Mouse (Mus musculus) forebrain, postnatal 0 days (tissue): Measurements from ENCODE around the gene Tspan9. TPM values are rescaled to one million over a fixed set of nuclear protein-coding genes. Genes with fewer than 3 reads are reported as not detected.

Experiments
- ATAC-seq: fragments of 200-750 bp; cut with Nextera tagmentation; 2 replicates; pipeline ENCODE4 v1.8.0; 2017; ENCODE audit warnings: mild to moderate bottlenecking, moderate library complexity
- DNase-seq: peaks from one replicate; pipeline ENCODE4 v3.0.0-alpha.2; 2015
- H3K27ac ChIP-seq: fragments of 300-500 bp; sonication (generic); 2 replicates; pipeline ENCODE4 v1.5.1; 2014; ENCODE audit warnings: low read depth, mild to moderate bottlenecking, antibody characterized with exemption, low read length, moderate library complexity, mixed read lengths
- H3K27me3 ChIP-seq: fragments of 300-500 bp; sonication (generic); 2 replicates; pipeline ENCODE4 v1.6.1; 2014; ENCODE audit warnings: mild to moderate bottlenecking, low read length, mixed read lengths; ENCODE audit not compliant: insufficient read depth
- H3K36me3 ChIP-seq: fragments of 300-500 bp; sonication (generic); 2 replicates; pipeline ENCODE4 v1.6.1; 2014; ENCODE audit warnings: mild to moderate bottlenecking, moderate library complexity; ENCODE audit not compliant: insufficient read depth
- H3K4me1 ChIP-seq: fragments of 300-500 bp; sonication (generic); 2 replicates; pipeline ENCODE4 v1.6.1; 2014; ENCODE audit warnings: antibody characterized with exemption; ENCODE audit not compliant: insufficient read depth
- H3K4me2 ChIP-seq: fragments of 300-500 bp; sonication (generic); 2 replicates; pipeline ENCODE4 v1.6.1; 2014; ENCODE audit warnings: low read depth, mild to moderate bottlenecking, moderate library complexity
- H3K4me3 ChIP-seq: fragments of 300-500 bp; sonication (generic); 2 replicates; pipeline ENCODE4 v1.5.1; 2014; ENCODE audit warnings: low read depth, low read length, mixed read lengths
- H3K9ac ChIP-seq: fragments of 300-500 bp; sonication (generic); 2 replicates; pipeline ENCODE4 v1.6.1; 2014; ENCODE audit warnings: mild to moderate bottlenecking
- H3K9me3 ChIP-seq: fragments of 300-500 bp; sonication (generic); 2 replicates; pipeline ENCODE4 v1.6.1; 2016; ENCODE audit warnings: low read length
- CTCF ChIP-seq: sonication (generic); IDR thresholded peaks from 2 replicates; pipeline ENCODE4 v1.5.1; 2016; ENCODE audit warnings: antibody characterized with exemption, control low read depth, low read depth
- WGBS: fragments of 180-500 bp; shearing (Covaris S2); extraction: QIAGEN DNeasy Blood & Tissue Kit; methylation state at CpG from one replicate; pipeline ENCODE4 v1.1.7; 2014; 5-methylcytosine and 5-hydroxymethylcytosine counted together
- polyA plus RNA-seq: library from polyadenylated mRNA; unstranded; fragments of >200 nt; fragmentation: Nextera tagmentation; extraction: Ambion mirVana; gene quantifications from 2 replicates; pipeline ENCODE4 v1.2.1, GENCODE M21; 2015
- total RNA-seq: library from RNA; depleted of rRNA; stranded (reverse); fragments of >200 nt; gene quantifications from 2 replicates; pipeline ENCODE4 v1.2.3, GENCODE M21; 2014

Gene Tspan9
- total and polyA plus RNA-seq, 2 experiments from 2014 or later: 63.9 to 150 TPM

- H3K4me1 ChIP-seq: peaks cover 7% of the 10 kb centered on the region; the same call in 1 of the 2 replicates
- H3K36me3 ChIP-seq: no peaks in the 10 kb centered on the region
- no peaks in the 10 kb centered on the region for H3K9me3 ChIP-seq
- H3K27ac ChIP-seq: no peak overlapping the region
- H3K9ac ChIP-seq: no peak overlapping the region
- no peak overlapping the region for H3K4me3 ChIP-seq
- WGBS: 85% methylated on average over 3 of the region's 3 CpGs
- no peak for TF ChIP-seq CTCF
- ATAC-seq (no peak), DNase-seq (no peak)
- no peaks in the 10 kb centered on the region for H3K27me3 ChIP-seq
- H3K4me2 ChIP-seq: no peak overlapping the region
Measured at GRCm38 (mm10) chr6:128106154-128106553, 37.2 kb downstream of the Tspan9 start.

- Histone ChIP-seq H3K27me3 (no peaks in the 10 kb centered on the region), H3K4me1 (peaks cover 7% of the 10 kb centered on the region; the same call in 1 of the 2 replicates), H3K9me3 (no peaks in the 10 kb centered on the region), H3K27ac (peak overlapping the region; percentile 2; the same call in 1 of the 2 replicates), H3K9ac (no peak overlapping the region), H3K4me3 (no peak overlapping the region), H3K36me3 (no peaks in the 10 kb centered on the region), H3K4me2 (no peak overlapping the region)
- 48% methylated on average over 7 of the region's 7 CpGs for WGBS
- no peak for TF ChIP-seq CTCF
- DNase-seq (no peak), ATAC-seq (peak; percentile 49; the same call in 1 of the 2 replicates)
Measured at GRCm38 (mm10) chr6:128104712-128105324, 38.6 kb downstream of the Tspan9 start.

DNA sequence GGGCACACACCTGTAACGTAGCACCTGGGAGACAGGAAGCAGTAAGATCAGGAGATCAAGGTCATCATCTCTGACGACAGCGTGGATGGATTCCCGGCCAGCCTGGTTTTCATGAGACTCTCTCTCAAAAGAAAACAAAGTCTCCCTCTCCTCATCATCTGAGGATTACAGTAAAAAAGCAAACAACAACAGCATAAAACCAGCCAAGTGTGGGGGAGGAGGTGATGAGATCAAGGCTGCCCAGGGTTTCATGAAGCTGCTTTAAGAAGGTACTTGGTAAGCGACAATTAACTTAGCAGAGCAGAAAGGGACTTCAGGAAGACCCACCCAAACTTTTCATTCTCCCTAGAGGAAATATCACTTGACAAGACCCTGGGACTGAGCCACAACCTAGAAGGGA lies 39.5 kb downstream of the Tspan9 start:
- DNase-seq: no peak
- Histone ChIP-seq H3K4me3 (no peak overlapping the region), H3K36me3 (no peaks in the 10 kb centered on the region), H3K4me2 (no peak overlapping the region), H3K4me1 (peaks cover 13% of the 10 kb centered on the region; the same call in 1 of the 2 replicates), H3K27me3 (no peaks in the 10 kb centered on the region), H3K9me3 (no peaks in the 10 kb centered on the region), H3K9ac (no peak overlapping the region), H3K27ac (no peak overlapping the region)
- 85% methylated on average over 5 of the region's 5 CpGs for WGBS
- TF ChIP-seq CTCF: no peak
- no peak for ATAC-seq

DNA sequence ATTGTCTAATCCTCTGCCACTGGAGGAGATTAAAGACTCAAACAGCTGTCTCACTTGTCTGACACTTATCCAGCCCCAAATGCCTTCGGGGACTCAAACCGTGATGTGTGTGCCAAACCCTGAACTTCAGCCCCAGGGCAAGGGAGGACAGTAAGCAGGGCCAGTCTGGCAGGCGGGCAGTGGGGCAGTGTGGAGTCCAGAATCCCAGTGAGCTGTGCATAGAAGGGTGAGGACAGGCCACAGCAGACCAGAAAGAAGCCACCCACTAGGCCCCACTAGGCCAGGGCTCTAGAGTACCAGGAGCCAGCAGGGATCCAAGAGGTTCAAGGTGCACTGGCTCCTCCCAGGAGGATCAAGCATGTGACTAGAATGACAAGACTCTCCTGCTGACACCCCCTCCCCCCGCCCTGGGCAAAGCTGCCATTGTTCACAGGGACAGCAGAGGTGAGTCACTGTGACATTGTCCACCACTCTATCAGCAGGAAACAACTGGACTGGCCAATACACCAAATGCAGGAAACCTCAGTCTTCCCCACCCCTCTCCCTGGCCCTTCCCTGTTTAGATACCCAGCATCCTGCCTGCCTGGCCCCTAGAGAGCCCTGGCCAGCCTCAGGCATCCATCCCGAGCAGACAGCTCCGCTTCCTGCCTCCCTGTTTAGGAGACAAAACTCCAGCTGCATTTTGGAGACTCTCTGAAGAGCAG lies 40.9 kb downstream of the Tspan9 start:
- Histone ChIP-seq H3K27ac (no peak overlapping the region), H3K4me1 (peaks cover 13% of the 10 kb centered on the region; the same call in 1 of the 2 replicates), H3K36me3 (no peaks in the 10 kb centered on the region), H3K9me3 (no peaks in the 10 kb centered on the region), H3K4me3 (no peak overlapping the region), H3K4me2 (no peak overlapping the region), H3K27me3 (no peaks in the 10 kb centered on the region), H3K9ac (no peak overlapping the region)
- no peak for ATAC-seq
- no peak for DNase-seq
- WGBS: 58% methylated on average over 6 of the region's 6 CpGs
- TF ChIP-seq CTCF: no peak

DNA sequence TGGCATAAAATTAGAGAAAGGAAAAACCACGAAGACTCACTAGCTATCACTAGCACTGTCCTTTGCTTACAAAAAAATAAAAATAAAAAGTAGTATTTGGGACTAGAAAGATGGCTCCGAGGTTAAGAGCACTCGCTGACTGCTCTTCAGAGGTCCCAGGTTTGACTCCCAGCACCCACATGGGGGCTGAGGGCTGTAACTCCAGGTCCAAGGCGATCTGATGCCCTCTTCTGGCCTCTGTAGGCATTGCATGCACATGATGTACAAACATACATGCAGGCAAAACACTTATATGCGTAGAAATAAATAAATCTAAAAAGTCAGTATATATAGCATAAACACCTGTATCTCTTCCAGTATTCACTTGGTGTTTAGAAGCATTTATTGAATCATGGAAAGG lies 43.5 kb downstream of the Tspan9 start:
- Histone ChIP-seq H3K9me3 (no peaks in the 10 kb centered on the region), H3K27ac (peak overlapping the region; percentile 62), H3K4me1 (peaks cover 6% of the 10 kb centered on the region; the same call in 1 of the 2 replicates), H3K27me3 (no peaks in the 10 kb centered on the region), H3K36me3 (no peaks in the 10 kb centered on the region), H3K9ac (no peak overlapping the region), H3K4me2 (no peak overlapping the region), H3K4me3 (no peak overlapping the region)
- DNase-seq (no peak), ATAC-seq (peak; percentile 4)
- peak; percentile 63 for TF ChIP-seq CTCF
- WGBS: 67% methylated on average over 5 of the region's 5 CpGs

GRCm38 (mm10) chr6:128099190-128099589 lies 44.2 kb downstream of the Tspan9 start:
- no peaks in the 10 kb centered on the region for H3K9me3 ChIP-seq
- no peak overlapping the region for H3K4me2 ChIP-seq
- no peak for TF ChIP-seq CTCF
- peak; percentile 50 for DNase-seq
- peak overlapping the region; percentile 62; the same call in 1 of the 2 replicates for H3K27ac ChIP-seq
- H3K4me1 ChIP-seq: peaks cover 6% of the 10 kb centered on the region; the same call in 1 of the 2 replicates
- no peaks in the 10 kb centered on the region for H3K36me3 ChIP-seq
- H3K27me3 ChIP-seq: no peaks in the 10 kb centered on the region
- H3K9ac ChIP-seq: no peak overlapping the region
- 28% methylated on average over 9 of the region's 9 CpGs for WGBS
- no peak overlapping the region for H3K4me3 ChIP-seq
- ATAC-seq: peak; percentile 47

GRCm38 (mm10) chr6:128096521-128096920 lies 46.9 kb downstream of the Tspan9 start:
- H3K27ac ChIP-seq: no peak overlapping the region
- no peak overlapping the region for H3K4me3 ChIP-seq
- H3K36me3 ChIP-seq: no peaks in the 10 kb centered on the region
- ATAC-seq (no peak), DNase-seq (no peak)
- 71% methylated on average over 7 of the region's 7 CpGs for WGBS
- H3K27me3 ChIP-seq: no peaks in the 10 kb centered on the region
- TF ChIP-seq CTCF: no peak
- no peak overlapping the region for H3K4me2 ChIP-seq
- H3K4me1 ChIP-seq: peaks cover 6% of the 10 kb centered on the region; the same call in 1 of the 2 replicates
- H3K9ac ChIP-seq: no peak overlapping the region
- no peaks in the 10 kb centered on the region for H3K9me3 ChIP-seq
